Mouse (Mus musculus): ENCODE measurements around the gene Fam19a5.

- no peak for TF ChIP-seq TAL1 (IDR thresholded peaks at IDR 0.05; ENCODE audit: low read length)
- no peak for TF ChIP-seq GATA1 (IDR thresholded peaks at IDR 0.05; ENCODE audit: low read length)
These were observed 167.7 kb downstream of the Fam19a5 start for GRCm38 (mm10) chr15:87711790-87712189.

Data from erythroblast, embryonic 14.5 days (primary cell).